Mouse (Mus musculus): Measurements from ENCODE around the gene Foxn2. TPM values are rescaled to one million over a fixed set of nuclear protein-coding genes. Genes with fewer than 3 reads are reported as not detected.

The Foxn2 gene
- polyA plus RNA-seq, 1 experiment from 2014 or later: 10.4 TPM

GRCm38 (mm10) chr17:88537842-88538430, 97.4 kb downstream of the Foxn2 start:
- 93% methylated on average over 8 of the region's 8 CpGs for WGBS
- Histone ChIP-seq H3K27ac (no peak overlapping the region), H3K4me1 (replicated peaks) (peaks cover 15% of the 10 kb centered on the region), H3K9me3 (no peaks in the 10 kb centered on the region), H3K27me3 (no peaks in the 10 kb centered on the region), H3K4me2 (no peak overlapping the region), H3K4me3 (no peak overlapping the region), H3K36me3 (peaks cover 7% of the 10 kb centered on the region), H3K9ac (no peak overlapping the region)
- ATAC-seq (ENCODE audit: low FRiP score): no peak

Other genes with a start within 250 kb of the Foxn2 start
- gene Ppp1r21, start 89.4 kb downstream of the Foxn2 start, polyA plus RNA-seq (2015; fragmentation: Nextera tagmentation; extraction: Ambion mirVana): 36.1 and 38.3 TPM in 2 replicates
- 2.0 and 2.6 TPM in 2 replicates for gene Ston1, start 157.0 kb downstream of the Foxn2 start, polyA plus RNA-seq (2015; fragmentation: Nextera tagmentation; extraction: Ambion mirVana)
- 0.12 and 0.14 TPM in 2 replicates for gene Gtf2a1l, start 227.9 kb downstream of the Foxn2 start, polyA plus RNA-seq (2015; fragmentation: Nextera tagmentation; extraction: Ambion mirVana)

All from hindbrain, embryonic 13.5 days (tissue).